Mouse (Mus musculus): Measurements from ENCODE around the gene Epdr1.
"Not testable (repeated sequence)": the region's sequence is repeated elsewhere in the genome, so short reads cannot be mapped to it uniquely, and the experiment has no call there.

Gene Epdr1

GRCm38 (mm10) chr13:19608120-19608519 lies 11.6 kb downstream of the Epdr1 start:
- in situ Hi-C loops (cut with MseI, MboI): no loop called here

DNA sequence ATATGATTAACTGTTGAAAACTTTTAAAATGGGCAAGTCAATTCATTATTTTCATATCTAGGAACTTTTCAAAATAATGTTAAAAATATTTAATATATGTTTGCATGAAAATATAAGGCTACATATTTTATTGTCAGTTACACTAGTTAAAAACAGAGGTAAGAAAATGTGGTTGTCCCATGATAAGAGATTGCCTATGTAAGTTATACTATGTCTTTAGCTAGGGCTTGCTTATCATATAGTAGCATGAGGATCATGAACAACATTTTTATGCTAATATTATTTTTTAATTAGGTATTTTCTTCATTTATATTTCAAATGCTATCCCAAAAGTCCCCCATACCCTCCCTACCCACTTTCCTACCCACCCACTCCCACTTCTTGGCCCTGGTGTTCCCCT lies 14.8 kb downstream of the Epdr1 start:
- in situ Hi-C loops (cut with MseI, MboI): no loop called here

DNA sequence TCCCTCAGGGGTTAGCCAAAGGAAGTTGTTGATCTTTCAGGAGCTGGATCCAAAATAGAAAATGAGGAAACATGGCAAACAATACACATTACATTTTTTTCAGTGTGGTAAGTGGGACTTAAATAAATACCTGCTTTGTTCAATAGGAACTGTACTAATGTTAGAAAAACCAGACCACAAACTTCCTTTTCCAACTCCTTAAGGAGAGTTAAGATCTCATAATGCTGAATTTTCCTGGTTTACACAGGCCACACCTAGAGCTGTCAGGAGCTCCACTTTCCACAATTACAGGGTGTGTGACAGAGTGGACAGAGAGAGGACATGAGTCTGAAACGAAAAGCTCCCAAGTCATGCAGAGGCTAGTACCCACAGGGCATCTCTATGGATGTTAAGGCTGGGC lies 16.0 kb downstream of the Epdr1 start:
- in situ Hi-C loops (cut with MseI, MboI): no loop called here

- in situ Hi-C loops (cut with MseI, MboI): no loop called here
These were observed 17.2 kb downstream of the Epdr1 start for GRCm38 (mm10) chr13:19602531-19602930.

GRCm38 (mm10) chr13:19599242-19599641 lies 20.5 kb downstream of the Epdr1 start:
- in situ Hi-C loops (cut with MseI, MboI): no loop called here

DNA sequence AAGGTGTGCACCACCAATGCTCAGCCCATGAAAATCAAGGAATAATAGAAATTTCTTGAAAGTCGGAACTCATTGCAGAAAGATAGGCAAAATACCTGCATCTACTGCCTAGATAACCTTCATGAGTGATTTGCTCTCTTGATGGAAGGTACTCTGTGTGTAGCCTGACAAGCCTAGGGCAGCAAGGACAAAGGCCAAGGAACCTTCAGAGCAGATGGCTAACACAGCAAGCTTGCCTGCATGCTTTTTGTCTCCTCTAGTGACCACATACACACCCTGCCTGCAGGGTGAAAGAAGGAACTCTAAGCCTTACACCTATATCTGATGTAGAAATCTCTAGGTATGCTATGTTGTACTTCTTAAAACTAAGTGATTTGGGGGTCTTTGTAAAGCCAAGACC lies 24.6 kb downstream of the Epdr1 start:
- in situ Hi-C loops (cut with MseI, MboI): no loop called here

GRCm38 (mm10) chr13:19590996-19591759 lies 28.5 kb downstream of the Epdr1 start:
- in situ Hi-C loops (cut with MseI, MboI): no loop called here

GRCm38 (mm10) chr13:19575947-19576346 lies 43.8 kb downstream of the Epdr1 start:
- in situ Hi-C loops (cut with MseI, MboI): no loop called here

DNA sequence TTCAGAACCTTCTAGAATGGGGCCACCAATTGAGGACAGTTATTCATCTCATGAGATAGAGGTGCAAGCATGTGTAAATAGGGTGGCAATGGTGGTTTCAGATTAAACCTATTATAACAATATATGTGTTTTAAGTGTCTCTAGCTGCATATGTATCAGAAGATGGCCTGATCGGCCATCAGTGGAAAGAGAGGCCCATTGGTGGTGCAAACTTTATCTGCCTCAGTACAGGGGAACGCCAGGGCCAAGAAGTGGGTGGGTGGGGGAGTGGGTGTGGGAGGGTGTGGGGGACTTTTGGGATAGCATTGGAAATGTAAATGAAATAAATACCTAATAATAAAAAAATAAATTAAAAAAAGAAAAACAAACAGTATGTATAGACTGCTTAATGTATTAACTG lies 45.0 kb downstream of the Epdr1 start:
- in situ Hi-C loops (cut with MseI, MboI): not testable (repeated sequence)

DNA sequence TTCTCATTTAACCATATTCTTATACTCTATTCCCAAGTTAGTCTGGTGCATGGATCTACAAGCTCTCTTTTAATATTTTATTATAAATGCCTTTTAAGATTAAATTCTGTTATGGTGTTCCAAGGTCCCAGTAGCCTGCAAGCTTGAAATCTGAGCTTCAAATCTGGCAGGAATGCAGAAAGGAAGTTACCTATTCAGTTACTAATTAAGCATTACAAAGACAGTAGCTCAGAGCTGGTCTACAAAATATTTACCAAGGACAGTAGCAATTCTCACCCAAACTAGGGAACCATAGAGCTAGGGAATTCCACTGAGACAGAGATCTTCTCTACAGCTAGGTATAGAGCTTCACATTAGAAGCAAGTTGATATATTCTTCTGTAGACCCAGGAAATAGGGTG lies 49.6 kb downstream of the Epdr1 start:
- in situ Hi-C loops (cut with MseI, MboI): not testable (repeated sequence)

DNA sequence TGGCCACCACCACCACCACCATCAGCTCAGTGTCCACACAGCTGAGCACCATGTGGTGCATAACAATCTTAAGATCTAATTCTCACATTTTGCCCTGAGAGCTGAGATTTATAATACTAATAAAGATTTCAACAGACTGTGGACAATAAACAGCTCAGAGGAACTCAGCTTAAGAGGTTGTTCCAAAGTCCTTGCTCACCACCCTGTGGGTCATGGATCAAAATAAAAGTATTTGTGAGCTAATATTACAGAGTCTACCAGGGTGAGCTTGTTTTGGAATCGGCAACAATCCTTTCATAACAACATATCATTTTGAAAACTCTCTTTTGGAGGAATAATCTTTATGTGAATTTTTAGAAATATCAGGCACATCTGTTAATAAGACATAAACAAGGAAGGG lies 57.2 kb downstream of the Epdr1 start:
- in situ Hi-C loops (cut with MseI, MboI): no loop called here

GRCm38 (mm10) chr13:19555391-19555790 lies 64.3 kb downstream of the Epdr1 start:
- in situ Hi-C loops (cut with MseI, MboI): no loop called here

Data from mouse trophoblast stem cell (cell line).